Mouse (Mus musculus): ENCODE results near the gene Rgl2.

DNA sequence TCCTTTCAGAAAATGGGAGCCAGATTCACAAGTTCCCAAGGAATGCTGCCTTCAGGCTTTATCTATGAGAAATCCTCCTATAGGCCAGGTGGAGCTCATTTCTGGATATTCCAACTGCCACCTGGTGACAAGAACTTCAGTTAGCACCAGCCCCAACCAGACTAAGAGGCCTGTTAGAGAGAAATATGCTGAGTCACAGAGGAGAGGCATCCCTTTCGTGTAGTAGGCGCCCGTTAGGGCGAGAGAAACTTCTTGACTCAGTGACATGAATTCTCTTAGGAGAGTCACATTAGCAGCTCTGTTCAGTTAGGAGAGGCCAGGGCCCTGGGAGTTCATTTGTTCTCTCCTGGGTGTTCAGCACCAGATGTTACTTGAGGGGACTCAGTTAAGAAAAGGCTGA is 29.7 kb upstream of the Rgl2 start:
- TF ChIP-seq POLR2A (IDR thresholded peaks at IDR 0.05; ENCODE audit: low read depth, low read length) = no peak
- TF ChIP-seq CTCF (IDR thresholded peaks at IDR 0.05; ENCODE audit: borderline replicate concordance, insufficient read depth, low read length) = no peak
